Mouse (Mus musculus) MEL (cell line): ENCODE data around the gene Ankrd33b. TPM values are rescaled to one million over a fixed set of nuclear protein-coding genes. Genes with fewer than 3 reads are reported as not detected.

ENCODE experiments used
- DNase-seq: peaks from one replicate; pipeline ENCODE4 v3.0.0; 2011; ENCODE audit warnings: low read depth, low spot score
- H3K27ac ChIP-seq: 2 replicates; pipeline ENCODE4 v1.5.1; 2012; ENCODE audit warnings: low read depth, mild to moderate bottlenecking, control low read depth, low read length, moderate library complexity; ENCODE audit not compliant: control insufficient read depth
- H3K27me3 ChIP-seq, 2 experiments: fragments of 150-350 bp in 1 of 2; sonication (generic) in 1 of 2; 2 replicates each; pipeline ENCODE4 v1.6.1; 2012; ENCODE audit warnings: low read length in 2 of 2, mild to moderate bottlenecking in 2 of 2, improper control_type of control experiment in 1 of 2, moderate library complexity in 1 of 2; ENCODE audit not compliant: insufficient read depth in 2 of 2, control insufficient read depth in 1 of 2
- H3K36me3 ChIP-seq, 2 experiments: 2 replicates each; pipeline ENCODE4 v1.6.1; 2012 to 2014; ENCODE audit warnings: low read length in 2 of 2, improper control_type of control experiment in 1 of 2, inconsistent platforms in 1 of 2, mild to moderate bottlenecking in 1 of 2; ENCODE audit not compliant: insufficient read depth in 2 of 2, control insufficient read depth in 1 of 2
- H3K4me1 ChIP-seq, 2 experiments: fragments of 150-350 bp in 1 of 2; sonication (generic) in 1 of 2; 2 replicates each; pipeline ENCODE4 v1.6.1; 2012; ENCODE audit warnings: low read length in 2 of 2, improper control_type of control experiment in 1 of 2, mild to moderate bottlenecking in 1 of 2; ENCODE audit not compliant: insufficient read depth in 2 of 2, control insufficient read depth in 1 of 2
- H3K4me3 ChIP-seq, 2 experiments: fragments of 150-350 bp in 1 of 2; sonication (generic) in 1 of 2; 2 replicates each; pipeline ENCODE4 v1.5.1; 2012; ENCODE audit warnings: low read depth in 2 of 2, low read length in 2 of 2, mild to moderate bottlenecking in 2 of 2, moderate library complexity in 2 of 2, control low read depth in 1 of 2, improper control_type of control experiment in 1 of 2; ENCODE audit not compliant: control insufficient read depth in 1 of 2, insufficient read depth in 1 of 2
- H3K79me2 ChIP-seq: 2 replicates; pipeline ENCODE4 v1.6.1; 2012; ENCODE audit warnings: mild to moderate bottlenecking, low read length, moderate library complexity; ENCODE audit not compliant: control insufficient read depth, poor library complexity, insufficient read depth
- H3K9ac ChIP-seq: 2 replicates; pipeline ENCODE4 v1.6.1; 2012; ENCODE audit warnings: low read depth, mild to moderate bottlenecking, control low read depth, low read length, moderate library complexity; ENCODE audit not compliant: control insufficient read depth, poor library complexity, severe bottlenecking
- H3K9me3 ChIP-seq: fragments of 150-350 bp; sonication (generic); replicated peaks from 2 replicates; pipeline ENCODE4 v1.6.1; 2012; ENCODE audit warnings: mild to moderate bottlenecking, low read length, improper control_type of control experiment, moderate library complexity; ENCODE audit not compliant: insufficient read depth
- BHLHE40 ChIP-seq: IDR thresholded peaks from 2 replicates; pipeline ENCODE4 v1.6.1; 2012; ENCODE audit warnings: low read depth, mild to moderate bottlenecking, inconsistent platforms, low read length, improper control_type of control experiment, borderline replicate concordance
- CHD1 ChIP-seq: IDR thresholded peaks from 2 replicates; pipeline ENCODE4 v1.6.1; 2012; ENCODE audit warnings: low read depth, mild to moderate bottlenecking, inconsistent platforms, low read length, improper control_type of control experiment
- CHD2 ChIP-seq: IDR thresholded peaks from 2 replicates; pipeline ENCODE4 v1.6.1; 2011; ENCODE audit warnings: low read length, improper control_type of control experiment
- CTCF ChIP-seq, 3 experiments: IDR thresholded peaks in 2 of 3; conservative IDR thresholded peaks in 1 of 3; 2 replicates each; pipeline ENCODE4 v1.5.1; 2011 to 2012; ENCODE audit warnings: low read length in 3 of 3, low read depth in 2 of 3, mild to moderate bottlenecking in 2 of 3, improper control_type of control experiment in 1 of 3, inconsistent platforms in 1 of 3, mixed read lengths in 1 of 3, moderate library complexity in 1 of 3; ENCODE audit not compliant: control insufficient read depth in 1 of 3, insufficient read depth in 1 of 3, poor library complexity in 1 of 3, severe bottlenecking in 1 of 3
- E2F4 ChIP-seq: IDR thresholded peaks from 2 replicates; pipeline ENCODE4 v1.6.1; 2011; ENCODE audit warnings: low read depth, low read length, improper control_type of control experiment, borderline replicate concordance
- EP300 ChIP-seq, 2 experiments: IDR thresholded peaks; 2 replicates each; pipeline ENCODE4 v1.6.1; 2011; ENCODE audit warnings: improper control_type of control experiment in 2 of 2, low read length in 2 of 2, low read depth in 1 of 2, mild to moderate bottlenecking in 1 of 2
- ETS1 ChIP-seq: IDR thresholded peaks from 2 replicates; pipeline ENCODE4 v1.6.1; 2012; ENCODE audit warnings: low read depth, mild to moderate bottlenecking, inconsistent platforms, low read length, improper control_type of control experiment, moderate library complexity
- GABPA ChIP-seq: IDR thresholded peaks from 2 replicates; pipeline ENCODE4 v1.6.1; 2012; ENCODE audit warnings: low read depth, mild to moderate bottlenecking, inconsistent platforms, low read length, improper control_type of control experiment, moderate library complexity
- GATA1 ChIP-seq: IDR thresholded peaks from 2 replicates; pipeline ENCODE4 v1.6.1; 2011; ENCODE audit warnings: low read depth, low read length, improper control_type of control experiment
- HCFC1 ChIP-seq: IDR thresholded peaks from 2 replicates; pipeline ENCODE4 v1.6.1; 2012; ENCODE audit warnings: low read depth, mild to moderate bottlenecking, inconsistent platforms, low read length, improper control_type of control experiment, moderate library complexity
- MAX ChIP-seq: IDR thresholded peaks from 2 replicates; pipeline ENCODE4 v1.6.1; 2011; ENCODE audit warnings: low read length, improper control_type of control experiment
- MAZ ChIP-seq: IDR thresholded peaks from 2 replicates; pipeline ENCODE4 v1.6.1; 2012; ENCODE audit warnings: low read depth, mild to moderate bottlenecking, inconsistent platforms, low read length, improper control_type of control experiment
- MYB ChIP-seq: IDR thresholded peaks from 2 replicates; pipeline ENCODE4 v1.6.1; 2011; ENCODE audit warnings: mild to moderate bottlenecking, low read depth, low read length, improper control_type of control experiment
- MYC ChIP-seq: IDR thresholded peaks from 2 replicates; pipeline ENCODE4 v1.6.1; 2011; ENCODE audit warnings: low read depth, mild to moderate bottlenecking, low read length, improper control_type of control experiment, moderate library complexity
- NRF1 ChIP-seq: IDR thresholded peaks from 2 replicates; pipeline ENCODE4 v1.6.1; 2014; ENCODE audit warnings: low read depth, mild to moderate bottlenecking, inconsistent platforms, low read length, improper control_type of control experiment, moderate library complexity; ENCODE audit not compliant: poor library complexity, insufficient read depth, severe bottlenecking
- POLR2A ChIP-seq, 2 experiments: IDR thresholded peaks; 2 replicates each; pipeline ENCODE4 v1.6.1; 2011 to 2012; ENCODE audit warnings: low read length in 2 of 2, mild to moderate bottlenecking in 2 of 2, control low read depth in 1 of 2, improper control_type of control experiment in 1 of 2, low read depth in 1 of 2, moderate library complexity in 1 of 2; ENCODE audit not compliant: control insufficient read depth in 1 of 2, insufficient read depth in 1 of 2, poor library complexity in 1 of 2
- POLR2AphosphoS2 ChIP-seq: IDR thresholded peaks from 2 replicates; pipeline ENCODE4 v1.6.1; 2011; ENCODE audit warnings: low read length, improper control_type of control experiment
- POLR2AphosphoS5 ChIP-seq: IDR thresholded peaks from 2 replicates; pipeline ENCODE4 v1.6.1; 2012; ENCODE audit warnings: low read depth, borderline replicate concordance, mild to moderate bottlenecking, inconsistent platforms, low read length, moderate library complexity, mixed read lengths
- RAD21 ChIP-seq: IDR thresholded peaks from 2 replicates; pipeline ENCODE4 v1.6.1; 2011; ENCODE audit warnings: mild to moderate bottlenecking, low read depth, low read length, improper control_type of control experiment
- RCOR1 ChIP-seq: IDR thresholded peaks from 2 replicates; pipeline ENCODE4 v1.6.1; 2012; ENCODE audit warnings: low read depth, mild to moderate bottlenecking, inconsistent platforms, low read length, improper control_type of control experiment
- SMC3 ChIP-seq: IDR thresholded peaks from 2 replicates; pipeline ENCODE4 v1.6.1; 2011; ENCODE audit warnings: low read depth, low read length, improper control_type of control experiment
- TAL1 ChIP-seq: IDR thresholded peaks from 2 replicates; pipeline ENCODE4 v1.6.1; 2012; ENCODE audit warnings: mild to moderate bottlenecking, inconsistent platforms, low read length, moderate library complexity, mixed read lengths
- TBP ChIP-seq: IDR thresholded peaks from 2 replicates; pipeline ENCODE4 v1.8.0; 2011; ENCODE audit warnings: low read depth, low read length, improper control_type of control experiment
- TCF12 ChIP-seq: IDR thresholded peaks from 2 replicates; pipeline ENCODE4 v1.6.1; 2014; ENCODE audit warnings: low read depth, mild to moderate bottlenecking, inconsistent platforms, low read length, improper control_type of control experiment, moderate library complexity
- UBTF ChIP-seq: IDR thresholded peaks from 2 replicates; pipeline ENCODE4 v1.6.1; 2012; ENCODE audit warnings: low read depth, mild to moderate bottlenecking, inconsistent platforms, low read length, improper control_type of control experiment, moderate library complexity, borderline replicate concordance; ENCODE audit not compliant: insufficient read depth
- USF2 ChIP-seq, 2 experiments: IDR thresholded peaks; 2 replicates each; pipeline ENCODE4 v1.6.1; 2011 to 2012; ENCODE audit warnings: improper control_type of control experiment in 2 of 2, low read length in 2 of 2, borderline replicate concordance in 1 of 2, inconsistent platforms in 1 of 2, low read depth in 1 of 2, mild to moderate bottlenecking in 1 of 2; ENCODE audit not compliant: insufficient read depth in 1 of 2
- ZMIZ1 ChIP-seq: IDR thresholded peaks from 2 replicates; pipeline ENCODE4 v1.6.1; 2012; ENCODE audit warnings: low read depth, mild to moderate bottlenecking, inconsistent platforms, low read length, improper control_type of control experiment, moderate library complexity
- ZNF384 ChIP-seq: IDR thresholded peaks from 2 replicates; pipeline ENCODE4 v1.6.1; 2012; ENCODE audit warnings: low read depth, mild to moderate bottlenecking, inconsistent platforms, low read length, improper control_type of control experiment
- polyA plus RNA-seq, 2 experiments: library from polyadenylated mRNA; stranded (reverse) in 1 of 2; unstranded in 1 of 2; fragments of >175 nt in 1 of 2; fragments of >200 nt in 1 of 2; gene quantifications; 2 replicates each; pipeline versions ENCODE4 v1.2.1 to v1.2.4; 2012; ENCODE audit warnings: low replicate concordance in 2 of 2, low read depth in 1 of 2; ENCODE audit not compliant: insufficient read length in 2 of 2, insufficient read depth in 1 of 2, missing spikeins in 1 of 2
- total RNA-seq: library from RNA; depleted of rRNA; stranded (reverse); fragments of 300-350 nt; gene quantifications from 2 replicates; pipeline ENCODE4 v1.2.3, GENCODE M21; 2012

Gene Ankrd33b
- total and polyA plus RNA-seq, 3 experiments, result 11.1 to 16.1 TPM; not detected in 1

GRCm38 (mm10) chr15:31392135-31392534, 24.6 kb upstream of the Ankrd33b start:
- DNase-seq, result no peak
- Histone ChIP-seq H3K4me1 (no peaks in the 10 kb centered on the region), H3K9me3 (no peaks in the 10 kb centered on the region), H3K4me3 (no peak overlapping the region), H3K36me3 (no peaks in the 10 kb centered on the region), H3K27ac (no peak overlapping the region), H3K79me2 (no peaks in the 10 kb centered on the region), H3K27me3 (no peaks in the 10 kb centered on the region)
- TF ChIP-seq POLR2AphosphoS5 (no peak), MYB (no peak), UBTF (no peak), CHD1 (no peak), ZNF384 (no peak), POLR2AphosphoS2 (no peak), USF2 (IDR thresholded peaks at IDR 0.05; ENCODE audit: borderline replicate concordance in 1 of 2, insufficient read depth in 1 of 2, low read depth in 1 of 2, low read length in 2 of 2) (no peak), CTCF (IDR thresholded peaks at IDR 0.05 in 2 of 3, conservative IDR thresholded peaks at IDR 0.05 in 1 of 3; ENCODE audit: control insufficient read depth in 1 of 3, insufficient read depth in 1 of 3, low read depth in 2 of 3, low read length in 3 of 3, poor library complexity in 1 of 3, severe bottlenecking in 1 of 3) (no peak), BHLHE40 (no peak), GATA1 (no peak), TBP (no peak), CHD2 (no peak), RCOR1 (no peak)
- TF ChIP-seq, all 39 proteins: peak for 0
- H3K9ac ChIP-seq, result no peak overlapping the region

- no peaks in the 10 kb centered on the region for H3K9me3 ChIP-seq
- H3K9ac ChIP-seq, result 0 out of 2 replicates have a peak overlapping the region, but pooled peaks have one; percentile 0
- peaks cover 5 to 17% of the 10 kb centered on the region in 2 experiments; a peak in 3 of 4 replicates for H3K4me1 ChIP-seq
- no peaks in the 10 kb centered on the region; a peak in 1 of 4 replicates for H3K27me3 ChIP-seq
- no peaks in the 10 kb centered on the region for H3K79me2 ChIP-seq
- peak overlapping the region in 1 of 2 experiments; percentile 3; a peak in 1 of 4 replicates for H3K4me3 ChIP-seq
- no peak overlapping the region for H3K27ac ChIP-seq
- peak; percentile 73 for DNase-seq
- peaks cover 0 to 14% of the 10 kb centered on the region in 2 experiments; a peak in 2 of 4 replicates for H3K36me3 ChIP-seq
- no peak for TF ChIP-seq POLR2AphosphoS2
- no peak for TF ChIP-seq TAL1
- TF ChIP-seq UBTF, result no peak
- peak; percentile 26; the same call in 1 of the 2 replicates for TF ChIP-seq TCF12
- TF ChIP-seq NRF1, result no peak
- no peak for TF ChIP-seq CTCF (IDR thresholded peaks at IDR 0.05 in 2 of 3, conservative IDR thresholded peaks at IDR 0.05 in 1 of 3; ENCODE audit: control insufficient read depth in 1 of 3, insufficient read depth in 1 of 3, low read depth in 2 of 3, low read length in 3 of 3, poor library complexity in 1 of 3, severe bottlenecking in 1 of 3)
- TF ChIP-seq ZMIZ1, result no peak
- TF ChIP-seq EP300 (IDR thresholded peaks at IDR 0.05; ENCODE audit: low read depth in 1 of 2, low read length in 2 of 2), result peak; percentile 35 to 62; a peak in 2 of 4 replicates
- TF ChIP-seq GATA1, result peak; percentile 74
- no peak for TF ChIP-seq SMC3
- no peak for TF ChIP-seq RAD21
- no peak for TF ChIP-seq E2F4
- TF ChIP-seq RCOR1, result peak; percentile 41; the same call in 1 of the 2 replicates
- no peak for TF ChIP-seq HCFC1
- no peak for TF ChIP-seq POLR2AphosphoS5
- TF ChIP-seq MYC, result no peak
- TF ChIP-seq POLR2A (IDR thresholded peaks at IDR 0.05; ENCODE audit: control insufficient read depth in 1 of 2, insufficient read depth in 1 of 2, low read depth in 1 of 2, low read length in 2 of 2, poor library complexity in 1 of 2), result no peak
- TF ChIP-seq USF2 (IDR thresholded peaks at IDR 0.05; ENCODE audit: borderline replicate concordance in 1 of 2, insufficient read depth in 1 of 2, low read depth in 1 of 2, low read length in 2 of 2), result no peak
- peak; percentile 63; the same call in 1 of the 2 replicates for TF ChIP-seq ZNF384
- TF ChIP-seq MAZ, result no peak
- no peak for TF ChIP-seq MAX
- no peak for TF ChIP-seq CHD2
- no peak for TF ChIP-seq CHD1
- TF ChIP-seq ETS1, result peak; percentile 60; the same call in 1 of the 2 replicates
- TF ChIP-seq MYB, result no peak
- TF ChIP-seq TBP, result no peak
- no peak for TF ChIP-seq GABPA
Observed at GRCm38 (mm10) chr15:31381936-31382468, 14.5 kb upstream of the Ankrd33b start.
